In genomic region chr14:27335331-27336207, GRCm38 (mm10) we compare ENCODE assay signal across 8 mouse cellular contexts.
A peak's percentile ranks its signal among the peaks of the same experiment; 100 is the strongest.
DNase-seq lines count a peak whose midpoint lies in the region; ATAC-seq and TF ChIP-seq lines count a peak whose summit lies in the region.

No protein-coding gene starts in this region.

- H3K4me3 ChIP-seq in forebrain, embryonic 10.5 days: peak overlapping the region; percentile 64
- peak overlapping the region; percentile 62 to 65 for H3K4me3 ChIP-seq in heart, embryonic 14.5 days (ENCODE audit: control insufficient read depth in 1 of 2, insufficient read depth in 1 of 2, low read depth in 1 of 2, low read length in 2 of 2)
- peak overlapping the region; percentile 85 for H3K4me3 ChIP-seq in liver, adult 2 months (ENCODE audit: insufficient read depth, low read depth, low read length)

- 0 out of 2 replicates have a peak overlapping the region, but pooled peaks have one; percentile 40 for H3K27ac ChIP-seq in forebrain, embryonic 10.5 days
- H3K27ac ChIP-seq in heart, embryonic 14.5 days (replicated peaks in 1 of 2; ENCODE audit: control insufficient read depth in 1 of 2, insufficient read depth in 1 of 2, low read depth in 2 of 2, low read length in 2 of 2): no peak overlapping the region
- peak overlapping the region; percentile 65 for H3K27ac ChIP-seq in liver, adult 2 months (replicated peaks; ENCODE audit: insufficient read depth, low read depth, low read length)

- peak overlapping the region; percentile 98 for H3K4me2 ChIP-seq in heart, embryonic 14.5 days (ENCODE audit: low read length)

- TF ChIP-seq POLR2A in liver, adult 2 months (IDR thresholded peaks at IDR 0.05; ENCODE audit: extremely low read depth, insufficient read depth, low read length): peak; percentile 95

- peaks cover 11% of the 10 kb centered on the region; the same call in 1 of the 2 replicates for H3K79me2 ChIP-seq in liver, adult 2 months (ENCODE audit: control insufficient read depth, insufficient read depth, low read length)

- peaks cover 18% of the 10 kb centered on the region for H3K4me1 ChIP-seq in forebrain, embryonic 10.5 days
- H3K4me1 ChIP-seq in heart, embryonic 14.5 days (ENCODE audit: control insufficient read depth in 2 of 2, insufficient read depth in 2 of 2, low read length in 2 of 2): peaks cover 4 to 5% of the 10 kb centered on the region in 2 experiments; a peak in 2 of 4 replicates
- peaks cover 12% of the 10 kb centered on the region for H3K4me1 ChIP-seq in liver, adult 2 months (ENCODE audit: control insufficient read depth, insufficient read depth, low read length)

- H3K9ac ChIP-seq in heart, embryonic 14.5 days (ENCODE audit: low read length): peak overlapping the region; percentile 76
- peak overlapping the region; percentile 86 for H3K9ac ChIP-seq in liver, adult 2 months (ENCODE audit: low read depth, low read length)

- H3K27me3 ChIP-seq in forebrain, embryonic 10.5 days (ENCODE audit: poor library complexity, severe bottlenecking): peaks cover 58% of the 10 kb centered on the region
- no peaks in the 10 kb centered on the region for H3K27me3 ChIP-seq in heart, embryonic 14.5 days (ENCODE audit: control insufficient read depth, insufficient read depth, low read length)
- H3K27me3 ChIP-seq in liver, adult 2 months (ENCODE audit: control insufficient read depth, insufficient read depth, low read length): no peaks in the 10 kb centered on the region

- peak; percentile 79; the same call in 1 of the 2 replicates for ATAC-seq in heart, embryonic 14.5 days (ENCODE audit: insufficient number of reproducible peaks, insufficient read depth, low FRiP score, low read depth)
- peak; percentile 87 for ATAC-seq in monocyte, adult 5-6 weeks (replicated peaks; ENCODE audit: insufficient number of reproducible peaks, low FRiP score, low TSS enrichment, poor library complexity, severe bottlenecking)

- H3K36me3 ChIP-seq in forebrain, embryonic 10.5 days (replicated peaks): no peaks in the 10 kb centered on the region
- H3K36me3 ChIP-seq in heart, embryonic 14.5 days (ENCODE audit: control insufficient read depth, insufficient read depth, low read length): no peaks in the 10 kb centered on the region
- H3K36me3 ChIP-seq in liver, adult 2 months (ENCODE audit: control insufficient read depth, insufficient read depth, low read length): no peaks in the 10 kb centered on the region

- peak; percentile 95 for DNase-seq in CD4-positive, CD25-positive, alpha-beta regulatory T cell, adult 2 months (ENCODE audit: low read depth, low spot score)
- DNase-seq in c-Kit-positive CD71-negative TER-119-negative erythroid progenitor cells, embryonic 14.5 days (ENCODE audit: low read depth): peak; percentile 77
- peak; percentile 67 for DNase-seq in forebrain, embryonic 10.5 days (ENCODE audit: extremely low spot score, low spot score)
- peak; percentile 92 for DNase-seq in kidney, postnatal 10 days
- DNase-seq in liver, adult 2 months (ENCODE audit: extremely low read depth, low read depth, low spot score): peak; percentile 84
- DNase-seq in spleen, postnatal 14 days (ENCODE audit: low spot score in 2 of 2): peak; percentile 77 to 83

- 3% methylated on average over 37 of the region's 37 CpGs for WGBS in forebrain, embryonic 10.5 days
- 3% methylated on average over 37 of the region's 37 CpGs for WGBS in heart, embryonic 14.5 days
- 6% methylated on average over 37 of the region's 37 CpGs for WGBS in liver, adult 2 months

- no peak for TF ChIP-seq CTCF in liver, adult 2 months (IDR thresholded peaks at IDR 0.05; ENCODE audit: low read depth, low read length)

- H3K9me3 ChIP-seq in forebrain, embryonic 10.5 days: no peaks in the 10 kb centered on the region
- no peaks in the 10 kb centered on the region for H3K9me3 ChIP-seq in heart, embryonic 14.5 days (ENCODE audit: control insufficient read depth, low read length)

Comparison
In these comparisons a context has a peak if more than half of its experiments do, and no peak if none do; other contexts are left out.
1. H3K27ac ChIP-seq: peak in forebrain, embryonic 10.5 days (single experiment) and liver, adult 2 months (single experiment); none in heart, embryonic 14.5 days (0 of 2).
2. Peak in every context shown above with its lines, with median percentiles within 50 percentile points of each other: DNase-seq and H3K4me3 ChIP-seq.